Mouse (Mus musculus) liver, postnatal 0 days (tissue): ENCODE measurements at regions not wholly inside any gene's neighbourhood (a gene's known extent, or its start where the extent isn't known, plus 50 kb on each side); places are given as distances from the start of the nearest gene placed in this dataset.
A peak's percentile ranks its signal among the peaks of the same experiment; 100 is the strongest.

Experiments used
- CTCF ChIP-seq: sonication (generic); IDR thresholded peaks from 2 replicates; pipeline ENCODE4 v1.5.1; 2016; ENCODE audit warnings: antibody characterized with exemption, low read depth
- EP300 ChIP-seq: IDR thresholded peaks from 2 replicates; pipeline ENCODE4 v1.6.1; 2016; ENCODE audit warnings: antibody characterized with exemption, low read depth, mild to moderate bottlenecking

- TF ChIP-seq CTCF (peak; percentile 25), EP300 (no peak)
Measured at GRCm38 (mm10) chr3:148676025-148676424, 314.3 kb downstream of the Adgrl2 start.
